Mouse (Mus musculus) heart, postnatal 0 days (tissue): ENCODE data around the gene Tcerg1l.

ENCODE experiments used
- CTCF ChIP-seq: IDR thresholded peaks from 2 replicates; pipeline ENCODE4 v1.5.1; 2016; ENCODE audit warnings: antibody characterized with exemption, control low read depth, low read depth
- EP300 ChIP-seq: IDR thresholded peaks from 2 replicates; pipeline ENCODE4 v1.6.1; 2016; ENCODE audit warnings: antibody characterized with exemption, low read depth

DNA sequence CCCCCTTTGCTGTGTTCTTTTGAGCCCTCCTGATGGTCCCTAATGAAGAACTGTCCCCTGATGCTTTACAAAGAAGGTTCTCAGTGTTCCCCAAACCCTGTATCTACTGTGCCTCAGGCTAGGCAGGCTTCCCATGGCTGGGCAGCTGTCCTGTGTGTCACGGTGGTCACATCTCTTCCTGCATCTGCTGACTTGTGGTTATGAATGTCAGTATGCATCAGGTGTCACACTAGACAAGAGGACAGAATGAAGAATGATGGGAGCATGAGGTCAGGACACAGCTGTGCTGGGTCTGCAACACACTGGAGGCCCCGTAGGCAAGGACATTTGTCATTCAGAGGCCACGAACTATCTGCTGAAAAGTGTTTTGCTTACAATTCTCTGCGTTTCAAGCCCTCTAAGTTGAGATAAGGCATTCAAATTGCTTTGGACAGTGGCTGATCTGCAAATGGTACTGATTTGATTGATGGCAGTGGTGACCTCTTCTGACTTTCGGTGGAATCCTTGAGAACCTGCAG is 159.8 kb downstream of the Tcerg1l start:
- no peak for TF ChIP-seq CTCF
- TF ChIP-seq EP300 = no peak
